Mouse (Mus musculus) liver, postnatal 0 days (tissue): ENCODE results near the gene C2cd4c. TPM values are rescaled to one million over a fixed set of nuclear protein-coding genes. Genes with fewer than 3 reads are reported as not detected.

ENCODE experiments used
- ATAC-seq: fragments of 200-750 bp; cut with Nextera tagmentation; 2 replicates; pipeline ENCODE4 v1.8.0; 2017; ENCODE audit warnings: mild to moderate bottlenecking, moderate library complexity
- DNase-seq: peaks from one replicate; pipeline ENCODE4 v3.0.0-alpha.2; 2016
- H3K27ac ChIP-seq: fragments of 300-500 bp; sonication (generic); 2 replicates; pipeline ENCODE4 v1.5.1; 2014; ENCODE audit warnings: antibody characterized with exemption, moderate library complexity, mild to moderate bottlenecking, low read depth
- H3K27me3 ChIP-seq: fragments of 300-500 bp; sonication (generic); 2 replicates; pipeline ENCODE4 v1.6.1; 2014; ENCODE audit warnings: low read length, control low read depth, mixed read lengths; ENCODE audit not compliant: insufficient read depth
- H3K36me3 ChIP-seq: fragments of 300-500 bp; sonication (generic); replicated peaks from 2 replicates; pipeline ENCODE4 v1.6.1; 2014; ENCODE audit warnings: mild to moderate bottlenecking, control low read depth, low read length, moderate library complexity, mixed read lengths; ENCODE audit not compliant: insufficient read depth
- H3K4me1 ChIP-seq: fragments of 300-500 bp; sonication (generic); 2 replicates; pipeline ENCODE4 v1.6.1; 2014; ENCODE audit warnings: antibody characterized with exemption, mild to moderate bottlenecking, control low read depth; ENCODE audit not compliant: insufficient read depth
- H3K4me2 ChIP-seq: fragments of 300-500 bp; sonication (generic); 2 replicates; pipeline ENCODE4 v1.6.1; 2014; ENCODE audit warnings: low read depth, mild to moderate bottlenecking, low read length, moderate library complexity, mixed read lengths
- H3K4me3 ChIP-seq: fragments of 300-500 bp; sonication (generic); 2 replicates; pipeline ENCODE4 v1.5.1; 2014; ENCODE audit warnings: low read depth, low read length
- H3K9ac ChIP-seq: fragments of 300-500 bp; sonication (generic); replicated peaks from 2 replicates; pipeline ENCODE4 v1.6.1; 2014; ENCODE audit warnings: mild to moderate bottlenecking, moderate library complexity
- H3K9me3 ChIP-seq: fragments of 300-500 bp; sonication (generic); 2 replicates; pipeline ENCODE4 v1.6.1; 2016; ENCODE audit warnings: mild to moderate bottlenecking, control low read depth, low read length, mixed read lengths
- CTCF ChIP-seq: sonication (generic); IDR thresholded peaks from 2 replicates; pipeline ENCODE4 v1.5.1; 2016; ENCODE audit warnings: antibody characterized with exemption, low read depth
- EP300 ChIP-seq: IDR thresholded peaks from 2 replicates; pipeline ENCODE4 v1.6.1; 2016; ENCODE audit warnings: antibody characterized with exemption, low read depth, mild to moderate bottlenecking
- WGBS: fragments of 180-500 bp; shearing (Covaris S2); extraction: QIAGEN DNeasy Blood & Tissue Kit; methylation state at CpG from one replicate; pipeline ENCODE4 v1.1.7; 2014; ENCODE audit not compliant: insufficient replicate concordance; 5-methylcytosine and 5-hydroxymethylcytosine counted together
- polyA plus RNA-seq: library from polyadenylated mRNA; unstranded; fragments of >200 nt; fragmentation: Nextera tagmentation; extraction: Ambion mirVana; gene quantifications from 2 replicates; pipeline ENCODE4 v1.2.1, GENCODE M21; 2015

The C2cd4c gene
- polyA plus RNA-seq, 1 experiment from 2014 or later, result not detected

DNA sequence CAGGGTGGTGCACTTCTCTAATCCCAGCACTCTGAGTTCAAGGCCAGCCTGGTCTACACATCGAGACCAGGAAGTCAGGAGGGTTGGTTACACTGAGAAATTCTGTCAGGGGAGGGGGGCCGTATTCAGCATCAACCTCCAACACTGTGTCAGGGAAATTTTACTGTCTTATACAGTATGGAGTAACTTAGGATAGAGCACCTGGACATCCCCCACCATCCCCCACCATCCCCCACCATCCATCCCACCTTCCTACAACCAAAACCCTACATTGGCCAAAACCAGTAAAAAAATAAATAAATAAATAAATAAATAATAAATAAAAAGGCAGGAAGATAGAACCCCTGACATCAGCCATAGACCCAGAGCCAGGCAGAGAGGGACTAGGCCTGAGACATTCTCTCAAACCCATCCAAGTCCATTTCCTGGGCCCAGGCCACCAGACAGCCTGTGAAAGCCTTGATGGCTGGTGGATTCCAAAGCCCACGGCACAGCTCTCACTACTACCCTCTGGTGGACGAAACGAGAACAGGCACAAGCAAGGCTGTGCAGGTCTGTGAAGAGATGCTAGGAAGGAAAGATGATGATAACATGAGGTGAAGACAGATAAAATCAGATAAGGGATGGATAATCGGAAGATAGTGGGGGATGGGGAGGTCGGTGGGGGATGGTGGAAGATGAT is 35.4 kb upstream of the C2cd4c start:
- Histone ChIP-seq H3K4me2 (no peak overlapping the region), H3K9ac (no peak overlapping the region), H3K9me3 (no peaks in the 10 kb centered on the region), H3K36me3 (no peaks in the 10 kb centered on the region), H3K4me1 (no peaks in the 10 kb centered on the region), H3K27me3 (no peaks in the 10 kb centered on the region; the same call in 1 of the 2 replicates), H3K27ac (no peak overlapping the region), H3K4me3 (no peak overlapping the region)
- DNase-seq, result peak; percentile 80
- peak; percentile 45; the same call in 1 of the 2 replicates for ATAC-seq
- WGBS, result 23% methylated on average over 7 of the region's 7 CpGs
- TF ChIP-seq CTCF (peak; percentile 97), EP300 (no peak)

- no peak within 1 kb of the TSS for H3K4me2 ChIP-seq
- H3K4me3 ChIP-seq, result no peak within 1 kb of the TSS
- TF ChIP-seq CTCF (no peak), EP300 (no peak)
- no peaks in the 10 kb centered on the region for H3K9me3 ChIP-seq
- no peak for DNase-seq
- H3K36me3 ChIP-seq, result no peaks in the 10 kb centered on the region
- ATAC-seq, result no peak
- H3K9ac ChIP-seq, result no peak within 1 kb of the TSS
- no peaks in the 10 kb centered on the region for H3K27me3 ChIP-seq
- H3K27ac ChIP-seq, result no peak within 1 kb of the TSS
- H3K4me1 ChIP-seq, result no peaks in the 10 kb centered on the region
- 72% methylated on average over 8 of the region's 8 CpGs for WGBS
These were observed 31.9 kb upstream of the C2cd4c start, which contains the start of gene Odf3l2 for GRCm38 (mm10) chr10:79645711-79646110. Gene Odf3l2 (minus strand): TSS chr10:79645738.

GRCm38 (mm10) chr10:79638486-79639204 is 24.8 kb upstream of the C2cd4c start:
- Histone ChIP-seq H3K9ac (no peak overlapping the region), H3K9me3 (no peaks in the 10 kb centered on the region), H3K27me3 (peaks cover 42% of the 10 kb centered on the region), H3K4me3 (no peak overlapping the region), H3K4me2 (0 out of 2 replicates have a peak overlapping the region, but pooled peaks have one; percentile 22), H3K4me1 (peaks cover 6% of the 10 kb centered on the region), H3K27ac (no peak overlapping the region), H3K36me3 (no peaks in the 10 kb centered on the region)
- ATAC-seq (peak; percentile 71; the same call in 1 of the 2 replicates), DNase-seq (peak; percentile 69)
- 10% methylated on average over 23 of the region's 23 CpGs for WGBS
- TF ChIP-seq CTCF (no peak), EP300 (no peak)

DNA sequence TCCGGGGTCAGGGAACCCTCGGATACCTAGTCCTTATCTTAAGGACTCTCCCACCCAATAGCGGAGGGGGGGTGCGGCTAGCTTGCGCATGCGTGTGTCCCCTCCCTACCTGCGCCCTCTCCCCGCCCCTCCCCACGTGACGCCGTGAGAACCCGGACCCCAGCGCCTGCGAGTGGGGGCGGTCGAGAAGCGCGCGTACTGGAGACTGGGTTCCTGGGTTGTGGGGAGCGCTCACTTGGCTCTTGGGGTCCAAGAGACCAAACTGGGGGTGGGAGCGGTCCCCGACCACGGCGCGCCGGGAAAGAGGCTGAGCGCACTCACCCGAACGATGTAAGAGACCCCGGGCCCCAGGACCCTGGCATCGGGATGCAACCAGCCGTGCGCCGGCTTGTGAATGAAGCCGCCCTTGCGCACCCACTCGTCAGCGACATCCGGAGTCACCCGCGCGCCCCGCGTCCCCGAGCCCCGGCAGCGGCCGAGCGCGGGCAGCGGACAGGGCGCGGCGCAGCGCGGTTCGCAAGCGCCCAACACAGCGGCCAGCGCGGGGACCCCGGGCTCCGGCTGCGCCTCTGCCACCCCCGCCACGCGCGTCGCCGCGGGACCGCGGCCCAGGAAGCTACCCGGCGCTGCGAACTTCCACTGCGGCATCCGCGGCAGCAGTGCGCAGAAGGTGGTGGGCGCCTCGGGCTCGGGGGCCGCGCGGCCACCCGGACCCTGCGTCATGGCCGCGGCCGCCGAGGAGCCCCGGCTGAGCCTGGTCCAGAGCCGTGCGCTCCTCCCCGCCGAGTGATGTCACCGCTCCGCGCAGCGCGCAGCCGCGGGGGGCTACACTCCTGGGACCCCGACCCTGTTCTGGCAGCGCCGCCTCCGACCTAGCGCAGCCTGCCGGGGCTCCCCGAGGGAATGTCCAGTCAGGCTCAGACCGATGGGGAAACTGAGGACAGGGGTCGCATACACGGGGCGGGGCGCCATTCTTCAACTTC is 23.6 kb upstream of the C2cd4c start, which contains the start of gene Shc2:
Gene Shc2 (minus strand): TSS at position 791 of the 983 bp plus-strand sequence.
- no peak for TF ChIP-seq CTCF
- TF ChIP-seq EP300, result no peak
- Histone ChIP-seq H3K27me3 (peaks cover 42% of the 10 kb centered on the region), H3K27ac (no peak within 1 kb of the TSS), H3K4me3 (peak within 1 kb of the TSS; percentile 41), H3K4me1 (peaks cover 6% of the 10 kb centered on the region), H3K9ac (no peak within 1 kb of the TSS), H3K4me2 (peak within 1 kb of the TSS; percentile 65), H3K36me3 (no peaks in the 10 kb centered on the region), H3K9me3 (no peaks in the 10 kb centered on the region)
- ATAC-seq (no peak), DNase-seq (no peak)
- 2% methylated on average over 72 of the region's 116 CpGs for WGBS

DNA sequence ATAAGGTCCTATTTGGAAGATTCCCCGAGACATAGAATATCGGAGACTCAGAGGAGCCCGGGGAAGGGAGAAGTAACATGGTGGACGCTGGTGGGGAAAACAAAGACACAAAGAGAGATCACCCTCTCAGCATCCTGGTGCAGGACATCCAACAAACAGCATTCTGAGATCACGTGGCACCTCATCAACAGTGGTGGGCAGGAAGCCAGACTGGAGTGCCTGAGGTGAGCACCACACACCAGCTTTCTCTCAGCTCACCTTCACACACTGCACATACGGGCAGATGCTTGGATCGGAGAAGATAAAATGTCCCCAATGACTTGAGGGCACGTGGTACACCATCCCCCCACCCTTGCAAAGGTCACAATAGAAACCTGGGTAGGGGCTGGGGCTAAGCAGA is 22.5 kb upstream of the C2cd4c start:
- H3K27ac ChIP-seq, result no peak overlapping the region
- 71% methylated on average over 8 of the region's 8 CpGs for WGBS
- H3K4me1 ChIP-seq, result peaks cover 6% of the 10 kb centered on the region
- no peaks in the 10 kb centered on the region for H3K36me3 ChIP-seq
- no peak overlapping the region for H3K4me2 ChIP-seq
- TF ChIP-seq CTCF (no peak), EP300 (no peak)
- DNase-seq (no peak), ATAC-seq (no peak)
- H3K9me3 ChIP-seq, result no peaks in the 10 kb centered on the region
- H3K9ac ChIP-seq, result no peak overlapping the region
- H3K4me3 ChIP-seq, result no peak overlapping the region
- peaks cover 42% of the 10 kb centered on the region for H3K27me3 ChIP-seq
